Mouse (Mus musculus) kidney, adult 8-10 months (tissue): ENCODE results near the gene Dlg2.
A peak's percentile ranks its signal among the peaks of the same experiment; 100 is the strongest.

Source experiments
- DNase-seq, 2 experiments: peaks; one replicate each; pipeline ENCODE4 v3.0.0; 2022

The Dlg2 gene

GRCm38 (mm10) chr7:92213751-92214150, 1737.3 kb downstream of the Dlg2 start:
- DNase-seq, result no peak

DNA sequence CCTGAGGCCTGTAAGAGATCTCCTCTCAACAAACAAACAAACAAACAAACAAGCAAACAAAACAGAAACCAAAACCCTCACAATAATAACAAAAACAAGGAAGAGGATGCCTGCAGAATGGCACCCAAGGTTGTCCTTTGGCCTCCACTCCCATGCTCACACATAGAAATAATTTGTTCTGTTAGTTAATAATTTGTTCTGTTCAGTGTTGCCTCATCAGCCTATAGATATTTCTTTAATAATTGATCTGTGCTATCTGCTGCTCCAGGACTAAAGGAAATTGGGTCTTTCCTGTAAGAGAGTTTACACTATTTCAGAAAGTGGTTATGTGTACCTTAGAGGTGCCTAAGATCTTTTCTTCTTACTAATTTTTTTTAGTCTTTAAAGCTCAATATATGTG, 1741.7 kb downstream of the Dlg2 start:
- no peak for DNase-seq

DNA sequence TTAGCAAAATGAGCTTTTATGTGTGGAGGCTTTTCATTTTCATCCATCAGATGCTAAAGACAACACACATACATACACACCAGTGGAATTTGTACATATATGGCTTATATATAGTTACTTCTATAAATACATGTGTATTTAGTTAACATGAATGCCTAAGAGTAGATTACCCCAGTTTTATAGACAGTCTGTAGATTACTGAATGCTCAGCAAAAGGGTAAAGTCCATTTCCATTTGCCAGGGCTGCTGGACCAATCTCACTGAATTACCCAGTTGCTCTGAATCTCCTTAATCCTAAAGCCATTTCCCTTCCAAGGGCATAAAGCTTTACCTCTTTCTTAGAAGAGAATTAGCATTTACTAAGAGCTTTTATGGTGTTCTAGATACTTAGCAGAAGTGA, 1744.1 kb downstream of the Dlg2 start:
- no peak for DNase-seq

DNA sequence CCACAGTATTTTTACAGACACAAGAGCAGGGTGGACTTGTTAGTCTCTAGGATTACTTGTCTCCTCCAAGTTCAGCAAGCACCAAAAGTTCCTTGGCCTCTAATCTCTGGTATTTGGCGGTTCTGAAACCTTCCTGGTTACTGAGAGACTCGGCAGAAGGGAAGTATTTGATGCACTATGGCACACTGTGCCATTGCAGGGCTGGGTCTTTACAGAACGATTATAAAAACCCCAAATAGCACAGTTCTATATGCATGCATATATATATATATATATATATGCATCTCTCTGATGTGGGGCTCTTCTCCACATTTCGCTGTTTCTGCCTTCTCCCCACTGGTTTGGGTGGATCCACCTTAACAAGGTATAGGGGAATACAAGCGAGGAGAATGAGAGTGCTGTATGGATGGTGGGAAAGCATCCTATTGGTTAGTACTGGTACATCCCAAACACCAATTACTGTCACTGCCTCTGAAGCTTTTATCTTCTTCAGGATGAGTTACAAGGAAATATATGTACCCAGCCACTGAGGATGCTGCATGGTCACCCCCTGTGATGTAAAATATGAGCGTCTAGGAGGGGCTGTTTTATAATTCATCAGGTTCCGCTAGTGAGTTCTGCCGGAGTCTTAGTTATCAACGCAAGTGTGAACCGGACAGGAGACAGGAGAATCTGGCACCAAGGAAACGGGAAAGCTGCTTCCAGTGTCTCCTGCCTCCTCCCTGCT, 1758.2 kb downstream of the Dlg2 start:
- no peak for DNase-seq

DNA sequence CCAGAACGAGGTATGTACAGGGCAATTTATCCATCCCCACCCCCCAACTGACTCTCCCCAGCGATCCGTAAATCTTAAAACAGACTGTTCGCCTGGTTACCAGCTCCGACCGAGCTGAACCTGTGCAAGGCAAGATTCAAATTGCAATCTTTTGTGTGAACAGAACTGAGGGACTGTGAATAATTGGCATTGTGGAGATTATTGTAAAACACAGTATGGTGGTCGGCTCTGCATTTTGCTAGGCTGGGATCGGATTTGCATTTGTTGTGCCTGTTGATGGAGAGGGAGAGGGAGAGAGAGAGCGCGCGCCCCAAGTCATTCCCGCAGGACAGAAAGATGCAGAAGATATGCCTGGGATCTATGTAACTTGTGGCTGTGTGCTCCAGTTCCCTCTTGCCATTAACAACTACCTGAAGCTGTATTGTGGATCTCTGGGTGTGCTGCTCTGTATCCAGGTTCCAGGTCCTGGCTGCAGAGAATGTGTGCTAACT, 1759.1 kb downstream of the Dlg2 start:
- no peak for DNase-seq

DNA sequence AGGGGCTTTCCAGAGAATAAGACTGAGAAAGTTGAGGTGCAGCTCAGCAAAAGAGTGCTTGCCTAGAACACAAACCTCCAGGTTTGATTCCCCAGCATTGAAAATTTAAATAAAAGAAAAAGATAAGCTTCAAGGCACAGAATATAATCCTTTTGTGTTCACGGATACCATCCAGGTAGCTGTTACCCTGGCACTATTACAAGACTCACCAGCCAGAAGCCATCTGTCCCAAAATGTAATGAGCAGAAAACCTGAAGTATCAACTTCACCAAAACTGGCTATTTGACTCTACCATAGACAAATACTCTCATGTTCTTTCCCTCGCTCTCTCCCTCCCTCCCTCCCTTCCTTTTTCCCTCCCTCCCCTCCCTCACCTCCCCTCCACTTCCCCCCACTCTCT, 1764.4 kb downstream of the Dlg2 start:
- no peak for DNase-seq

GRCm38 (mm10) chr7:92247594-92247993, 1771.1 kb downstream of the Dlg2 start:
- DNase-seq, result no peak

- no peak for DNase-seq
These were observed 1772.1 kb downstream of the Dlg2 start for GRCm38 (mm10) chr7:92248619-92249018.

DNA sequence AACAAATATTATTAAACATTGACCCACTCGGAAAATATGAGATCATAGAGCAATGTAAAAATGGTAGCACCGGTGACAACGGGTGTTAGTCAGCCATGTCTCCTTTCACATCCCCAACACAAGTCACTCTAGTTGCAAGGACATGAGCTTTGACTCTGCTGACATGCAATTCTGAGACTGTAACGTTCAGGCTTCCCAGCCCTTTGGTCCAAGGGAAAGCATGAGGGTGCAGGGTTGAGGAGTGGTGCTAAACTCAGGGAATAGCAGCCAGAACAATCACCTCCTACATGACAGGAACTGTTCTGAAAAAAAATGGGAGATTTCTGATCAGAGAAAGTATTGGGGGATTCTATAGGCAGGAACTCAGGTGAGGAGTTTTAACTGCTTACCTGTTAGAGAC, 1781.7 kb downstream of the Dlg2 start:
- no peak for DNase-seq

GRCm38 (mm10) chr7:92258701-92259100, 1782.2 kb downstream of the Dlg2 start:
- DNase-seq, result peak; percentile 46 to 68

DNA sequence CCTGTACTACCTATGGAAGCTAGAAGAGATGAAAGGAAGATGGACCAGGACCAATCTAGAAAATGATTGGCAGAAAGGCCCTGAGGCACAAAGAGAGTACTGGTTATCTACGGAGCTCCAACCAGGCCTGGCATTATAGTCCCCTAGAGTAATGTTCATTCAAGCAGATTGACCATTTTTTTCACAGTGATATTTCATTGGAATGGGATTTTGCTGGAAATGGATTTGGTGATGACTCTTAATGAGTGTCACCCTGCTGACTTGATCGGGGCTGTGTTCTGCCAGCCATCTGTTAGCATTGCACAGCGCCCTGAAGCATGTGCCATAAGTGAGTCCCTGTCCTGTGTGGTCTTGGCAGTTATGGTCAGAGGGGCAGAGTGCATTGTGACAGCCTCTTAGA, 1787.9 kb downstream of the Dlg2 start:
- DNase-seq, result no peak

DNA sequence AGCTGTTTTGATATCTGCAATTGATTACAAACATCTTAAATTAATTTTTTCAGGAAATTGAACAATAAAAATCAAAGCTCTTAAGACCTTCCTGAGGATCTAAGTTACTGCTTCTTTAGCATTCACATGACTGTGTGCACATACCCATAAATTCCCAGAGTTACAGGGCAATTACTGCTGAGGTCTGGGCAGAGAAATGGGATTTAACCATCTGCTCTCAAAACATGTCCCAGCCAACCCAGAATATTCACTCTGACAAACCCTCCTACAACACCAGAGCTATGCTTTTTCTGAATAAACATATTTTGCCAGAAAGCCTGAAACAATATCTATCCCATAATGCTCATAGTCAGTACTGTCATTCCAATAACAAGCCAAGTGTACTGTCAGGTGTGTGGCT, 1788.5 kb downstream of the Dlg2 start:
- DNase-seq, result no peak

DNA sequence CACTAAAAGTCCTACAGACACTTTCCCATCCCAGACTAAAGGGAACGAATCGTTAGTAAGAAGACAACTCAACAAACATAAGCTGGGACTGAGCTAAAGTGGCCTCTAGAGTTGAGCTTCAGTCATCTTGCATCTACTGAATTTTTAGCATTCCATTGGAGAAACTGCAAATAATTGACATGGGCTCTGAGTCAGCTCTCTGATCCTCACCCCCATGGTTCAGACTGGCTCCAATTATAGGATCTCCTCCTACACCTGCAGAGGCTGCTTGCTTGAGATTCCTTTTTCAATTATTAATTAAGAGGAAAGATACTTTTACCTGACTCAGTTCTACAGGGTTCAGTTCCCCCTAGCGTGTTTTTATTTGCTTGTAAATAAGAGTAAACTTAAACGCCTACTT, 1798.9 kb downstream of the Dlg2 start:
- peak; percentile 29 to 76 for DNase-seq

- no peak for DNase-seq
These were observed 1801.2 kb downstream of the Dlg2 start for GRCm38 (mm10) chr7:92277629-92278028.

DNA sequence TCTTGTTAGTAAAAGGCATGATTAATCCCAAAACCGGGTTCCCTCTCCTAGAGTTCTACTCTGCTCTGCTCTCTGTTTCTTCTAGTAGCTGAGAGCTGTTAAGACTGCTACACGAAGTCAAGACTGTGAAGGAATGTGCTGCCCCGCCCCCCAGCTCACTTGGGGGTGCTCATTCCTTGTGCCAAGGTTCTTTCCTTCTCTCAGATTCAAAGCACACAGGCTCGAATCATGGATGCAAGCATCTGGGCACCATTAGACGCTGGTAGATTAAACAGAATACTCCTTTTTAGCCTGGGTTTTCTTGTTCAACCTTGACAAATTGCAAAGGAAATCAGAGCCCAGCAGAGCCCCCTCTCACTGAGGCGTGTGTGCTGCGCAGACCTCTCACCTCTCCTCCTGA, 1804.5 kb downstream of the Dlg2 start:
- no peak for DNase-seq

GRCm38 (mm10) chr7:92287058-92287457, 1810.6 kb downstream of the Dlg2 start:
- DNase-seq, result no peak

GRCm38 (mm10) chr7:92288814-92289213, 1812.3 kb downstream of the Dlg2 start:
- DNase-seq, result no peak

DNA sequence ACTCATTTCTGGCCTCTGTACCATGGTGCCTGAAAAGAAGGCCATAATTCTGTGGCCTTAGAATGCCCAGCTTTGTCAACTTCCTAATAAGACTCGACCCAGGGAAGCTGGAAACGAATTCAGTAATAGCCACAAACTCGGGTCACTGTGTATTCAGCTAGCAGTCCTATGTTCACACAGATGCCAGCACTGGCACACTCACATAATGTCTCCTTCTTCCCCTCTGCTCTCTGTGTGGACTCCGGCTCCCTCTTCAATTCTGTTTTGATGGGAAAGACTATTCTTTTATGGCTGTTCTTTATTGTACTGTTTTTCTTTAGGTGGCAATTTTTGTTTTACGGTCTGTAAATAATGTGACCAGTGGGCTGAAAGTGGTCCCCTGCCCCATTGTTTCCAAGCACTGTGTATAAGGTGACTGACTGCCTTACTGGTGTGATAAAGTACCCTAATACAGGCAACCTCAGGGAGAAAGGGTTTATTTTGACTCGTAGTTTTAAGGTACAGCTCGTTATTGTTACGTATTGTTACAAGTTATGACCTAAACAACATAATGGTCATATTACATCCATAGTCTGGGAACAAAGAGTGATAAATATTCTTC, 1816.5 kb downstream of the Dlg2 start:
- DNase-seq, result no peak

- DNase-seq, result no peak
These were observed 1824.6 kb downstream of the Dlg2 start for GRCm38 (mm10) chr7:92301046-92301445.

GRCm38 (mm10) chr7:92307634-92308033, 1831.2 kb downstream of the Dlg2 start:
- no peak for DNase-seq

DNA sequence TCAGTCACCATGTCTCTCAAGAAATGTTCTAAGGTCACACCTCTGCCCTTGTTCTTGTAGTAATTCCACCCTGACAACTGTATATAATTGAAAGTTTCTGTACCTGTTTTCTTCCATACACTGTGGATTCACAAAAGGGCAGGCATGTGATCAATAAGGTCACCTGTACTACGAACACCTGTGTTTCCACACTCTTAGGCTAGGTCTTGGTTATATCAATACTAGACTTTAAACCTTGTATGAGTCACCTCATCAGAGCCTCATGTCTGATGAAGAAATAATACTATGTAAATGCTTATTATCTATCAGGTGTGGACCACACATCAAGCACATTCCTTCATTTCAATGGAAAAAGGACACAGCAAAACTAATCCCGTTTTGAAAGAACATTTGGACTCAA, 1831.7 kb downstream of the Dlg2 start:
- DNase-seq, result no peak

DNA sequence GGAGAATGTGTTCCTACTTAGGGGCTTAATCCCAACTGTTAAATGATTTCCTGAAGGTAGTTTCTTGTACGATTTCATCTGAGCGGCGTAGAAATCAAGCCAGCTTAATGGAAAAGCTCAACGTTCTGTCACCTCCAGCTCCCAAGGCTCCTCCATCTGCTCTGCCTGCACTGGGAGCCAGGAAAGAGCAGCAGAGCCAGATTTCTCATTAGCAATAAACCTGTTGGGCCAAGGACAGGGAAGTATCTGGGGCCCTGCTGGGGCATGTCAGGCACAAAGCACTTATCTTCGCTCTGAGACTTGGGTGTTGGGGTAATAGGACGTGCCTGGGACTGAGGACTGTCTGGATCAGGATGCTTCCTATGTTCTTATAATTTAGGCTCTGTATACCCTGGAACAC, 1839.9 kb downstream of the Dlg2 start:
- no peak for DNase-seq

DNA sequence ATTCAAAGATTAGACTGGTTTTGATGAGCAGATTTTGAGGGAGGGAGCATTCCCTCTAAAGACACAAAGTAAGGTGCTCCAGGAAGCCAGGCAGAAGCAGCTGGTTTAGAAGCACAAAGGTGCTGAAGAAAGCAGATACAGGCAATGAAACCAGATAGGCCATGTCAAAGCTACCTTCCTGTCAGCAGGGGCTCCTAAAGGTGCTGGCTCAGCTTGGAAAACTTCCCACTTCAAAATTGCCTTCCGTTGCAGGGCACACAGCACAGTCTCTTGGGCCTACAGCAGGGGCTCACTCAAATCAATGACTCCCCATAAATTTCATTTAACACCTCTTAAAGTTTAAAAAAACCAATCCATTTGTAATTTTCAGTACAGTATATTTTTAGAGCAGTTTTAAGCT, 1843.0 kb downstream of the Dlg2 start:
- DNase-seq, result peak in 1 of 2 experiments; percentile 2

DNA sequence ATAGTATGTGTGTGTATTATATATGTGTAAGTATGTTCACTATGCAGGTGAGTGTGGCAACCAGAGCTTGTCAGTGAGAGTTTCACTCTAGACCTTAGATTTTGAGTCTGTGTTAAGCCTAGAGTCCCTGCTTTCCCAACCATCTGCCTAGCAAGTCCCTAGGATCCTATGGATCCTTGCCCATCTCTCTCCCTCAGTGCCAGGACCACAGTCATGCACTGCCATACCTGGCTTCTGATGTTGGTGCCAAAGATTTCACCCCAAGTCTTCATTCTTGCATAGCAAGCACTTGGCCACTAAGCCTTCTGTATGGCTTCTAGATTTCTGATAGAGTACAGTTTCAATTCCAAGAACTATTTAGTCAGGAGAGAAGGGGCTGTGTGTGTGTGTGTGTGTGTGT, 1843.7 kb downstream of the Dlg2 start:
- DNase-seq, result no peak

DNA sequence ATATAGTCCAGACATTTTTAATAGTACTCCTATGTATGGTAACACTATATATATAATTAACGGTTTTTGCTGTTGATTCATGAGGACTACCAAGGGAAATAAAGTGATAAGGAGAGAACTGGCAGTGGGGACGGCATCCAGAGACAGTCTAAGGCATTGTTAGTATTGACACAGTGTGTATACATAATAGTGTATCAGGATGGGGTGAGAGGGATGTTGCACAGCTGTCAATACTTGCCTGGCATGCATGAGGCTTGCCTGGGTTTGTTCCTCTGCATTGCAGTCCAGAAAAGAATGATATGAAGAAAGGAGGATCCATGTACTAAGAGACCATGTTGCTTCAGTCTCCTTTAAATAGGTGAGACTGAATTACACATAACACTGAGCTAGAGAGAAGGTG, 1845.3 kb downstream of the Dlg2 start:
- DNase-seq, result no peak
